Mouse (Mus musculus) CD4-positive, CD25-positive, alpha-beta regulatory T cell, adult 4 months (primary cell): ENCODE results near the gene Kctd13. TPM values are rescaled to one million over a fixed set of nuclear protein-coding genes. Genes with fewer than 3 reads are reported as not detected.
"Not testable (repeated sequence)": the region's sequence is repeated elsewhere in the genome, so short reads cannot be mapped to it uniquely, and the experiment has no call there.

Source experiments
- ATAC-seq: one replicate; pipeline ENCODE4 v1.8.0; 2017
- polyA plus RNA-seq, 2 experiments: library from polyadenylated mRNA; unstranded; fragments of 100-300 nt; shearing (Covaris generic); gene quantifications; one replicate each; pipeline ENCODE4 v1.2.1; 2017

Kctd13 gene
- polyA plus RNA-seq = 1 to 10 TPM; 5.5 to 8.9 TPM

GRCm38 (mm10) chr7:126928384-126929037, at the start of gene Kctd13:
Gene Kctd13, plus strand, starts transcription at chr7:126928879.
- ATAC-seq = peak; percentile 94

DNA sequence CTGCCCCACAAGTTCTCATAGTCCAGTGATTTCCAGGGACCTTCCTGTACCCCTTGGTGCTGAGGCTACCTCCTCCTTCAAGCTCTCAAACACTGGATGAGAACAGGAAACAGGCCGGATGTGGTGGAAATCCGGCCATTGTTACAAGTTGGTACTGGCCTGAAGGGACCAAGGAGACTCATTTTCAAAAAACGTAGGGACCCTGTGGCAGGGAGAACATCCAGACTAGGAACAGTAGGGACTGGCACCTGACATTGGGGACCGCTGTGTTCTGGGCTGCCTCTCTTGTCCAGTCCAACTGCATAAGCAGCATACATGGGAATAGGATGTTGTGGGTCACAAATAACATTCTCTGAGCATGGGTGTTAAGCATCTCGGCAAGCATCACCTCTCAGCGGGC, 47.6 kb upstream of the Kctd13 start:
- no peak for ATAC-seq

GRCm38 (mm10) chr7:126883731-126884181, 44.9 kb upstream of the Kctd13 start:
- ATAC-seq = no peak

- peak; percentile 95 for ATAC-seq
These were observed 44.2 kb upstream of the Kctd13 start, which contains the start of gene Taok2 for GRCm38 (mm10) chr7:126884286-126885164. Gene Taok2, minus strand, starts transcription at chr7:126884703.

DNA sequence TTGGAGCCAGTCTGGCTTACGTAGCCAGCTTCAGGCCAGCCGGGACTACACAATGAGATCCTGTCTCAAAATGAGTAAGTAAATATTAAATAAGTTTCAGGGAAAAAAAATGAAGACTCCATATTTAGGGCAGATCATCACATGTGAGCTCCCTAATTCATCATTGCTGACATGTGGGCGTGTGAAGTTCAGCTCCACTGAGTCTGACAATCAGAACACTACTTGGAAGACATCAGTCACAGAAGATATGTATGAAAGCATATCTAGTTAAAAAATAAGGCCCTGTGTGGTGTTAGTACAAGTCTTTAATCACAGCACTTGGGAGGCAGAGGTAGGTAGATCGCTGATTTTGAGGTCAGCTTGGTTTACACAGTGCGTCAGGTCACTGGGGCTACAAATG, 41.4 kb upstream of the Kctd13 start:
- no peak for ATAC-seq

- no peak for ATAC-seq
These were observed 39.8 kb upstream of the Kctd13 start for GRCm38 (mm10) chr7:126888852-126889251.

- ATAC-seq = no peak
These were observed 31.8 kb upstream of the Kctd13 start for GRCm38 (mm10) chr7:126896912-126897311.

- ATAC-seq = peak; percentile 56
These were observed 31.1 kb upstream of the Kctd13 start for GRCm38 (mm10) chr7:126897390-126898101.

DNA sequence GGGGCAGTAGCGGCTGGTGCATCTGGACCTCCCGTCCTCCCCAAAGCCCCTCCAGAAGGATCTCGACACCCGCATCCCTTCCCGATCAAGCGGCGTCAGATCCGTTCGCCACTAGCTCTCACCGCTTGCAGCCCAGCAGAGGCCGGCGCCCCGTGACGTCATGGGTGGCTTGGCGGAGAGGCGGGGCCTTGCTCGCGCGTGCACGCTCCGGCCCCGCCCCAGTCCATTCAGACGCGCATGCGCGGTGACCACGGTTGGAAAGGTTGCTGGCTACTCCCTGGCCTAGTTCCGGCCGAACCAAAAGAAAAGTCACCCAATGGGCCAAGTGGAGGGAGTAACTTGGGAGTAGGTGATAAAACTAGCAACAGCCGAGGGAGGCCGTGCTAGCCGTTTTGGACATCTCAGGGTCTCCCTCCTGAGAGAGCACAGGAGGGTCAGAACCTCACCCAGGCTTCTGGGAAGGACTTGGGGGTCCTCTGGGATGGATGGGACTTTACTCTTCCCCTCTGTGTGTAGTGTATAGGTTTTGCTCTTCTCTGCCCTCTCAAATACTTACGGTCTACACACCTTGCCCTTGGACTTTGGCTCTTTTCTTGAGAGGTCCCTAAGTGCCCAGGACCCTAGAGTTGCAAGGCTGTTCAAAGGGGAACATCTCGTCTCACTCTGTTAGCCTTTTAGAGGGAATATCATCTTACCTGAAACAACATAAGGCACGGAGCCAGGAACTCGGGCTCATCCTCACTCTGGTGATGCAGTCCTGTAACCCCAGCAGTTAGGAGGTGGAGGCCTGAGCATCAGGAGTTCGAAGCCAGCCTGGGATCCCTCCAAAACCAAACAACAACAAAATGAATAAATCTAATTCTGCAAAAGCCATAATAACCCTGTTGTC, 30.3 kb upstream of the Kctd13 start:
- peak; percentile 87 for ATAC-seq

- ATAC-seq = not testable (repeated sequence)
These were observed 28.9 kb upstream of the Kctd13 start for GRCm38 (mm10) chr7:126899781-126900180.

DNA sequence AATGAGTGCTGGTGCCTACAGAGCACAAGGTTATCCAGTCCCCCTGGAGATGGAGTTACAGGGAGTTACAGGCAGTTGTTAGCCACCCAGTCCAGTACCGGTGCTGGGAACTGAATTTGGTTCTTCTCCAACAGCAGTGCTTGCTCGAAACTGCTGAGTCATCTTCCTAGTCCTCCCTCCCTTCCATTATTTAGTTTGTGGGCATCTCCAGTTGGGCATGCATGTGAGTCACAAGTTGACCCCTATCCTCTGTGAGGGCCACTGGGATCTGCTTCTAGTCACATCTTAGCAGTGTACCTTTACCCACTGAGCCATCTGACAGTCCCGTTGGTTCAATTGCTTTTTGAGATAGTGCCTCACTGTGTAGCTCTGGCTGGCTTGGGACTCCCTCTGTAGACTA, 23.1 kb upstream of the Kctd13 start:
- ATAC-seq = no peak

DNA sequence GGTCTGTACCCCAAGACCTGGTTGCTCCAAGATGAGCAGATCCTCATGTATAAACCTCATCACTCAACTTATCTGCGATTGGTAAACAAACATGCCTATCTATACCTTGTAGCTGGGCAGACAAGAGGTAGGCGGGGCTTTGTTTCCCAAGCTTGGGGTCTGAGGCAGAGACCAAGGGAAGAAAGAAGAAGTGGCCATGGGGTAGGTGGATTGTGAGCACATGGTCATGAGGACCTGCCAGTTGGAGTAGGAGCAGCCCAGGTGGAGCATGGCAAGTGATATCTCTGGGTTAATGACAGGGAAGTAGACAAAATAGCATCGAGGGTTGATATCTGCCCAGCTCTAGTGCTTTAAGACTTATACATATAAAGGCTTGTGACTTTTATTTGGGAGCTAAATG, 13.8 kb upstream of the Kctd13 start:
- no peak for ATAC-seq

DNA sequence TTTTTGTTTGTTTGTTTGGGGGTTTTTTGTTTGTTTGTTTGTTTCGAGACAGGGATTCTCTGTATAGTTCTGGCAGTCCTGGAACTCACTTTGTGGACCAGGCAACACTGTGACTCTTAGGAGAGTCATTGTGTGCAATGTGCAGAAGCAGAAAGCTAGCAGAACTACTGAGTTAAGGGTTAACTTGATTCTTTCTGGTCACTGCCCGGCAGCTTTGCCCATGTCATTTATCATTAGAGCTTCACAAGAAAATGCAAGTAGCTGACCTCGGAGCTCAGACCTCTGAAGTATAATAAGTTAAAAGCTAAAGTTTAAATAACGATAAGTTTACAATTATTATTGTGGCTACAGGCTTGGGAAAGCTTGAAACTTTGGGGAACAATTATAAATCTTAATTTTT, 10.3 kb upstream of the Kctd13 start:
- ATAC-seq = not testable (repeated sequence)

GRCm38 (mm10) chr7:126919973-126920372, 8.7 kb upstream of the Kctd13 start:
- ATAC-seq = no peak

GRCm38 (mm10) chr7:126921563-126921962, 7.1 kb upstream of the Kctd13 start:
- no peak for ATAC-seq

GRCm38 (mm10) chr7:126922624-126923060, 6.0 kb upstream of the Kctd13 start, which contains the start of gene Tmem219:
Gene Tmem219, minus strand, starts transcription at chr7:126922917.
- no peak for ATAC-seq

DNA sequence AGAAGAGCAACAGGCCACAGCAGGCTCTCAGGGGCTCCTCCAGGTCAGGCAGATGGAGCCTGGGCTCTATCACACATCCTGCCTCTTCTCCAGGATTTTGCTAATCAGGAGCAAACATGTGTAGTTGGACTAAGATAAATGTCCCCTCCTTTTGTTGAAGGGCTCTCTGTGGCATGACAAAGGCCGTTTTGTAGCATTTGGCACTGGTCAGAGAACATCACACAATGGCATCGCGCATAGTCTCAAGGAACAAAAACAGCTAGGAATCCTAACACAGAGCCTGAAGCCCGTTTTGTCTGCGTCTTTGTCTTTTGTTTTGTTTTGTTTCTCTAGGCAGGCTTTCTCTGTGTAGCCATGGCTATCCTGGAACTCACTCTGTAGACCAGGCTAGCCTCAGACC, 4.7 kb upstream of the Kctd13 start:
- ATAC-seq = no peak

DNA sequence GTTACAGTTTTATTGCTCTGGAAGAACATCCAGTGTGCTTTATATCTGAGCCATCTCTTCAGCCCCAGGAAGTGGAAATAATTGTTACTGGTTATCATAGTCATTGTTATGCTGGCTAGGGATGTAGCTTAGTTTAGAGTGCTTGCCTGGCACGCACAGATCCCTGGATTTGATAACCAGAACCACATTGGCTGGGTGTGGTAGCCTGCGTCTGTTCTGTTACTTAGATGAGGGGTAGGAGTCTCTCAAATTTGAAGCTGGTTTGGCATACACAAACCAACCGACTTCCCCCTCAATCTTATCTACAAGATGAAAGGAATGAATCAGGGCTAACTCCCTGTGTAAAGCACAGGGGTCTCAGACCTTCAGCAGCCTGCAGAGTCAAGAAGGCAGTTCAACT, 2.4 kb upstream of the Kctd13 start:
- no peak for ATAC-seq

- ATAC-seq = peak; percentile 35
These were observed 367 bp downstream of the Kctd13 start for GRCm38 (mm10) chr7:126929046-126929445.

DNA sequence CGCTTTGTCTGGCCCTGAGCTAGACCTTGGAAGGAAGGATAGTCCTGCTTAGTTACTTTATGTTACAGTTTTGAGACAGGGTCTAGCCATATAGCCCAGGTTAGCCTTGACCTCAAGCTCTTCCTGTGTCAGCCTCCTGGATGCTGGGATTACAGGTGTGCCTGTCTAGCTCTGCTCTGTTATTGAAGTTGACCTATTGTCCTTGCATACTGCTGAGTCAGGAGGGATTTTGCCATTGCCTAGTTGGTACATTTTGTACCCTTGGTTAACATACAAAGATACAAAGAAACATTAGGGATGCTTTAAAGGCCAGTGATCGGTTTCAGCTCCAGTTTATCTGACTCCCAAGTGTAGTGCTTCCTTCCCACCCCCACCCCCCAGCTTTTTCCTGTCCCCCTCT, 4.0 kb downstream of the Kctd13 start:
- no peak for ATAC-seq

DNA sequence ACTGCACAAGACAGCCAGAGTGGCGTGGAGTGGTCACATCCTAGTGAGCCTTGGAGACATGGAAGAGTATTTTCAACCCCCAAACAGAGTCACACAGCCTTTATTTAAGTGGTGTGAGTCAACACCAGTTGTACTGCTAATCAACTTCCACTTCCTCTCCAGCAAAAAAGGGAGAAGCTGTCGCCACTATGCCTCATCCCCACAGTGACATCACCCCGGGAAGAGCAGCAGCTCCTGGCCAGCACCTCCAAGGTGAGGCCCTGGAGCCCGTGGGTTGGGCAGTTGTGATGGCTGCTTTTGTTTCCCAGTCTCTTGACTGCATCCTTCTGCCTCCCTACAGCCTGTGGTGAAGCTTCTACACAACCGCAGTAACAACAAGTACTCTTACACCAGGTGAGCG, 12.5 kb downstream of the Kctd13 start:
- no peak for ATAC-seq

GRCm38 (mm10) chr7:126941801-126942200, 13.1 kb downstream of the Kctd13 start:
- no peak for ATAC-seq
